Mouse (Mus musculus): ENCODE results near the gene Dgkq. TPM values are rescaled to one million over a fixed set of nuclear protein-coding genes. Genes with fewer than 3 reads are reported as not detected.

Gene Dgkq
- total RNA-seq, 2 experiments from 2014 or later = 52.6 to 55.0 TPM

Other genes with a start within 250 kb of the Dgkq start
- gene Atp5k, start 235.2 kb downstream of the Dgkq start, total RNA-seq (2021) = 100 to 1,000 TPM; 264 to 281 TPM
- 1 to 10 TPM in 1 of 2 experiments, under 1 TPM in 1; 0.57 to 1.1 TPM for gene Mfsd7a, start 220.8 kb downstream of the Dgkq start, total RNA-seq (2021)
- 10 to 100 TPM; 50.9 to 55.5 TPM for gene Pcgf3, start 208.4 kb downstream of the Dgkq start, total RNA-seq (2021)
- gene Cplx1, start 119.6 kb downstream of the Dgkq start, total RNA-seq (2021) = 100 to 1,000 TPM; 523 to 559 TPM
- gene Gak, start 39.9 kb downstream of the Dgkq start, total RNA-seq (2021) = 10 to 100 TPM; 89.4 to 97.6 TPM
- gene Tmem175, start 39.9 kb downstream of the Dgkq start, total RNA-seq (2021) = 10 to 100 TPM; 40.1 to 43.0 TPM
- 10 to 100 TPM; 13.9 to 16.0 TPM for gene Idua, start 9.3 kb downstream of the Dgkq start, total RNA-seq (2021)
- 1 to 10 TPM; 1.2 TPM for gene Slc26a1, start 5.9 kb upstream of the Dgkq start, total RNA-seq (2021)
- gene Fgfrl1, start 22.7 kb upstream of the Dgkq start, total RNA-seq (2021) = 10 to 100 TPM; 20.8 to 29.5 TPM
- gene Rnf212, start 105.3 kb upstream of the Dgkq start, total RNA-seq (2021) = not detected
- not detected for gene Tmed11, start 125.7 kb upstream of the Dgkq start, total RNA-seq (2021)
- gene Vmn2r8, start 139.2 kb upstream of the Dgkq start, total RNA-seq (2021) = not detected
- not detected for gene Vmn2r9, start 182.9 kb upstream of the Dgkq start, total RNA-seq (2021)